Mouse (Mus musculus) liver, embryonic 14.5 days (tissue): ENCODE results near the gene Hist1h3f.
A peak's percentile ranks its signal among the peaks of the same experiment; 100 is the strongest.

Experiments used
- CTCF ChIP-seq: IDR thresholded peaks from 2 replicates; pipeline ENCODE4 v1.5.1; 2016; ENCODE audit warnings: antibody characterized with exemption, low read depth, control low read depth
- EP300 ChIP-seq: IDR thresholded peaks from 2 replicates; pipeline ENCODE4 v1.6.1; 2016; ENCODE audit warnings: antibody characterized with exemption, low read depth

- no peak for TF ChIP-seq CTCF
- 0 out of 2 replicates have a peak, but pooled peaks have one; percentile 10 for TF ChIP-seq EP300
Observed at GRCm38 (mm10) chr13:23506351-23506750, 37.5 kb upstream of the Hist1h3f start.
